Mouse (Mus musculus): ENCODE data around the gene Clic6.

GRCm38 (mm10) chr16:92575792-92576191 is 90.3 kb downstream of the Clic6 start:
- TF ChIP-seq POLR2A (IDR thresholded peaks at IDR 0.05; ENCODE audit: low read depth, low read length) (no peak), CTCF (IDR thresholded peaks at IDR 0.05; ENCODE audit: extremely low read depth, insufficient read depth, insufficient read length, insufficient replicate concordance) (no peak)
